Mouse (Mus musculus) gastrocnemius, postnatal 14 days (tissue): Measurements from ENCODE around the gene Fcgrt. TPM values are rescaled to one million over a fixed set of nuclear protein-coding genes. Genes with fewer than 3 reads are reported as not detected.
"Not testable (repeated sequence)": the region's sequence is repeated elsewhere in the genome, so short reads cannot be mapped to it uniquely, and the experiment has no call there.

Experiments used
- DNase-seq: peaks from one replicate; pipeline ENCODE4 v3.0.0; 2021; ENCODE audit warnings: mixed read lengths
- intact Hi-C: fragments of 180-260 bp; cut with DNase I; formaldehyde crosslinking; loops from one replicate; pipeline ENCODE4 v1.15.1; 2025; ENCODE audit warnings: low total_unique reads
- total RNA-seq, 2 experiments: library from RNA; stranded (reverse); gene quantifications; 2 replicates each; pipeline ENCODE4 v1.2.3; 2021

Fcgrt gene
- total RNA-seq, 2 experiments from 2014 or later, result 62.5 to 64.4 TPM

DNA sequence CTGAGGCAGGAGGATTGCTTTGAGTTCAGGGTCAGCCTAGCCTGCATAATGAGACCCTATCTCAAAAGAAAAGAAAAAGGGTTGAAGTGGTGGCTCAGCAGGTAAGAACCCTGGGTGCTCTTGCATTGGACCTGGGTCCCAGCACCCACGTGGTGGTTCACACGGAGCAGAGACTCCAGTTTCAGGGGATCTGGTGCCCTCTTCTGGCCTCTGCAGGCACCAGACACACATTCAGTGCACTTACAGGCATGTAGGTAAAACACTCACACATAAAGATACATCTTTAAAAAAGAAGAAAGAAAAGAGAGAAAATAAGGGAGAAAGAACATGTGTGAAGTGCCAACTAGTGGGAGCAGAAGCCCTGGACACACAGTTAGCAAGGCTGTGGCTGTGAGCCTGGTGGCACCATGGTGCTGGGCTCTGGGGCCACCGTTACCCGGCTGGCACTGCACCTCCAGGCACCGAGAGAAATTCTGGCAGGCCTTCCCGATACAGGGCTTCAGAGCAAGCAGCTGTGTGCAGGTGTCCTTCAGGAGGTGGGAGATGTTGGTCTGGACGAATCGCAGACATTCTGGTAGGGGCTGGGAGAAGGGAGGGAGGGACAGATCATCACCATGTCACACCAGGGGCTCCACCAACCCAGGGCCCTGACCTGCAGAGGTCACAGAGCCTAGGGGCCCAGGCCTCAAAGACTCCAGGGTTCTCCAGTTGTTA is 30.0 kb upstream of the Fcgrt start:
- intact Hi-C loops, result no loop called here
- DNase-seq, result no peak

DNA sequence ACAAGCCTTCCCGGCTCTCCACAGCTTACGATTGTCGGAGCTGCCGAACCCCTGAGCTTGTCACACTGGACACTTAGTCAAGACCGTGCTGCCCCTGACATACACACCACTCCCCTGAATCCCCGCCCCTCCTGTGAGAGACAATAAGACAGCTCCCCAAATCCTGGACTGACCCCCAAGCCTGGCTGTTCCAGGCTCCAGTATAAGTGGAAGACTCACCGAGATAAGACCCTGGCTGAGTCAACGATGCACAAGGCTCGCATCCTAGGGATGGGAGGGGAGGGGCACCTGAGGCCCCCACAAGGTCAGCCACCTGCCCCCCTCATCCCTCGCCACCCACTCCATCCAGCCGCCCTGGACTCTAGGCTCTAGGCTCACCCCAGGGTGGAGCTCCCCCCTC is 28.2 kb upstream of the Fcgrt start:
- intact Hi-C loops, result no loop called here
- no peak for DNase-seq

DNA sequence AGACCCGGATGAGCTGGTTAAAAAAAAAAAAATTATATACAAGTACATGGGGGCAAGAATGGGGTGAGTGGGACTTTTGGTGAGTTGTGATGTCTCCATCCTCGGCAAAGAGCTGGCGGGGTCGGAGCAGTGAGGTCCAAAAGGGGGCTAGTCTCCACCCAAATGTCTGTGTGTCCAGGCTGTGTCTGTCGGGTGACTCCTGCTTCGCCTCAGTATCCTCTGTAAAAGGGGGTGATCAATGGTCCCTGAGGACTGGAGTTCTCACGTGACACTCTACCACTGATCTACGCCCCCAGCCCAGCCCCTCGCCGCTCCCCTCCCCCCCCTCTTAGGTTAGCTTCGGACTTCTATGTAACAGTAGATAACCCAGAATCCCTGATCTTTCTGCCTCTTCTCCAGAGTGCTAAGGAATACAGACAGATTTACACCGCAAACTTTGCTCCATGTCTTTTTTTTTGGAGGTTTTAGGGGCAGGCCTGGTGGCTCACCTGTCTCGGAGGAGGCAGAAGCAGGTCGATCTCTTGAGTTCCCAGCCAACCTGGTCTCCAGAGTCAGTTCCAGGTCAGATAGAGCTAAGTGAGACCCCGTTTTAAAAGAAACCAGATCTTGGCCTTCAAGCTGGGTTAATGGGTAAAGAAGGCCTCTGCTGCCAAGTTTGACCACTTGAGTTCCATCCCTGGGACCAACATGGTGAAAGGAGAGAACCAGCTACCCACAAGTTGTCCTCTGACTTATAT is 26.3 kb upstream of the Fcgrt start:
- DNase-seq, result no peak
- intact Hi-C loops, result no loop called here

DNA sequence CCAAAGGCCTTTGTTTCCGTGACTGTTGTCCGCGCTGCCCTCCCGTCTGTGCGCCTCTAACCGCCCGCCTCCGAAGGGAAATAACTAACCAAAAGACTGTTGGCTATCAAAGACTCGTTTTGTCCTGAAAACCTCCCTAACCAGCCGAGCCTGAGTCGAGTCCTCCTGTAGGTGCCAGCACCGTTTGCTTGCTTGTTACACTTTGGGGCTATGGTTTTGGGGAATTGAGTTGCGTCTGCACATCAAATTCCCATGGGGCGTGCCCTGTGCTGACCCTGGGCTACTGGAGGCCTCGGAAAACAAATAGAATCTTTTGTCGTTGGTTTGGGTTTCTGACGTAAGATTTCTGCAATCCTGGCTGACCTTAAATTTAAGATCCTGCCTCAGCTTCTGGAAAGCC is 25.7 kb upstream of the Fcgrt start:
- peak; percentile 45 for DNase-seq
- intact Hi-C loops, result no loop called here

- intact Hi-C loops, result no loop called here
- DNase-seq, result peak; percentile 97
These were observed 25.1 kb upstream of the Fcgrt start, which contains the start of gene Rpl13a for GRCm38 (mm10) chr7:45128624-45129246. Gene Rpl13a, minus strand, starts transcription at chr7:45128761.

DNA sequence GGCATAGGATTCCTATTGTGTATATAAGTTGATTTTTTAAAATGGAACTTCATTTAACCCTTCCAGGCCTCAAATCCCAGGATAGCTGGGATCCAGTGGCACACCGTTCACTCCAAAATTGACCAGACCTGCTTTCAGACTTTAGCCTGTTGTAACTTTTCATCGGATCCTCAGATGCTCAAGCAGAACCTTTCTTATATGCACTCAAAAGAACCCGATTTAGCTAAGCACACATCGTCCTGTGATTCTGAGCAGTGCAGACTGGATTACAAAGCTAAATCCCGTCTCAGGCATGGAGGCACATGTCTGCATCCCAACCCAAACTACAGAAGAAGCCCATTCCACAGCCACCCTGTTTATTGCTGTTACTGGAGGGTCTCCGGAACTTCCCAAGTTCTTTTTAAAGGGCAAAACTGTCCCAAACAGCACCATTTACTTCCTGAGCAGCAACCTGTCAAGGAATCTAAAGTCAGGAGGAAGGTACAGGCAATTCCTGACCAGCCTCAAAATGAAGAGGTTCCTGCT is 24.1 kb upstream of the Fcgrt start:
- intact Hi-C loops, result no loop called here
- DNase-seq, result no peak

DNA sequence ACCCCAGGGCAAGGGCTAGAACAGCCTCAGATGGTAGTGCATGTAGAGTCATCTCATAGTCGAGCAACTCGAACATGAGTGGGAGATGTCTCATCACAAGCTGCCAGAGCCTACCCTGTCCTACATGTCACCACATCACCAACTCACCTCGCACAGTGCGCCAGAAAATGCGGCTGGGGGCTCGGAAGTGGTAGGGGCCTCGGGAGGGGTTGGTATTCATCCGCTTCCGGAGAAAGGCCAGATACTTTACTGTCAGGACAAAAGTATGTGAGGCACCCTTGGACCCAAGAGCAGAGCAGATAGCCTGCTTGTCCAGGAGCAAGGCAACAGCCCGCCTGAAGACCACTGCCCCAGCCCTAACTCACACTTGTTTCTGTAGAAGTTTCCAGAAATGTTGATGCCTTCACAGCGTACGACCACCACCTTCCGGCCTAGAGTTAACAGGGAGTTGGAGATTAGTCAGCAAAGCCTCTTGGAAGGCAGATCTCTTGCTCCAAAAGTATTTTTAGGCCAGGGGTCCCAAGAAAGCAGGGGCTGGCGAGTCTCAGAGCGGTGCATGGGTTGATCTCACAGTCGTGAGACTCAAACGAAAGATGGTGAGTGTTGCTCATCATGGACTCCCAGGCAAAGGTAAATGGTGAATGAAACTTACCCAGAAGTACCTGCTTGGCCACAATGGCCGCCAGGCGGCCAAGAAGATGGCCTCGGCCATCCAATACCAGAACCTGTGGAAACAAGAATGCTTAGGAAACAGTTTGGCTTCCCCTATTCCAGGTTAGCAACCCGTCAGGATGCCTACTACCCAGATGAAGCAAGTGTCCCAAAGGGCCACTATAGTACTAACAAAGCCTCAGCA is 23.4 kb upstream of the Fcgrt start:
- intact Hi-C loops, result no loop called here
- no peak for DNase-seq

DNA sequence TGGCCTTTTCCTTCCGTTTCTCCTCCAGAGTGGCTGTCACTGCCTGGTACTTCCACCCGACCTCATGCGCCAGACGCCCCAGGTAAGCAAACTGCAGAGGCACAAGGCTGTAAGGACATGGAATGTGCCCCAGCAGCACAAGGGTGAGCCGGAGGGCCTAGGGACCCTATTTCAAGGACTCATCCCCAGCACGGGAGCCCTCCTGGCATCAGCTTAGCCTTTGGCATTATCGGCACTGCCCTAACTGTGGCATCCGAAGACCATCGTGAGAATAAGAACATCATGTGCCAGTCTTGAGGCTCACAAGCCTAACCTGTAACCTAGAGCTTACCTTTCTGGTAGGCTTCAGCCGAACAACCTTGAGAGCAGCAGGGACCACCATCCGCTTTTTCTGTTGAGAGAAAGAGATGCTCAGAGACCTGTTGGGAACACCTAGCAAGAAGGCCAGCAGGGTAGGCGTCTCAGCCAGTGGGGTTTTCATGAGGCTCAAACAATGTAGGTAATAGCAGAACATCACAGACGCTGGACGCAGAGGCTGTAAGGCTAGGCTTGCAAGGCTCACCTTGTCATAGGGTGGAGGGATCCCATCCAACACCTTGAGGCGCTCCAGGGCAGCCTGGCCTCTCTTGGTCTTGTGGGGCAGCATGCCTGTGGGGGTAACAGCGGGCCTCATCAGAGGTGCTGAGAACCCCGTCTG is 22.6 kb upstream of the Fcgrt start:
- intact Hi-C loops, result no loop called here
- DNase-seq, result no peak

GRCm38 (mm10) chr7:45125649-45126048 is 22.0 kb upstream of the Fcgrt start:
- intact Hi-C loops, DNase-seq: not testable (repeated sequence)

DNA sequence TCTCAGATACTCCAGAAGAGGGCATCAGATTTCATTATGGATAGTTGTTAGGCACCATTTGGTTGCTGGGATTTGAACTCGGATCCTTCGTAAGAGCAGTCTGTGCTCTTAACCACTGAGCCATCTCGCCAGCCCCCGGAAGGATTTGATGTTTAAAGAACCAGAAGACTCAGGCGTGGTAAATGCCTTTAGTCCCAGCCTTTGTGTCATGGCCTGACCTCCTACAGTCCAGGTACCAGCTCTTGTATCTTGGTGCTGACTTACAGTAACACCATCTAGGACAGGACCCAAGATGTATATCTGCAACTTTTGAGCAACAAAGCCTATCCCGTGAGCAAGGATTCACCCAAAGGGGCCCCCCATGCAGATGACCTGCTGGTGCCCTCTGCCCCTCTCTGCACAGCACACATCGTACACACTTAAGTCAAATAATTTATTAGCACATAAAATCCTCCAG is 21.5 kb upstream of the Fcgrt start:
- intact Hi-C loops, result no loop called here
- DNase-seq, result no peak

DNA sequence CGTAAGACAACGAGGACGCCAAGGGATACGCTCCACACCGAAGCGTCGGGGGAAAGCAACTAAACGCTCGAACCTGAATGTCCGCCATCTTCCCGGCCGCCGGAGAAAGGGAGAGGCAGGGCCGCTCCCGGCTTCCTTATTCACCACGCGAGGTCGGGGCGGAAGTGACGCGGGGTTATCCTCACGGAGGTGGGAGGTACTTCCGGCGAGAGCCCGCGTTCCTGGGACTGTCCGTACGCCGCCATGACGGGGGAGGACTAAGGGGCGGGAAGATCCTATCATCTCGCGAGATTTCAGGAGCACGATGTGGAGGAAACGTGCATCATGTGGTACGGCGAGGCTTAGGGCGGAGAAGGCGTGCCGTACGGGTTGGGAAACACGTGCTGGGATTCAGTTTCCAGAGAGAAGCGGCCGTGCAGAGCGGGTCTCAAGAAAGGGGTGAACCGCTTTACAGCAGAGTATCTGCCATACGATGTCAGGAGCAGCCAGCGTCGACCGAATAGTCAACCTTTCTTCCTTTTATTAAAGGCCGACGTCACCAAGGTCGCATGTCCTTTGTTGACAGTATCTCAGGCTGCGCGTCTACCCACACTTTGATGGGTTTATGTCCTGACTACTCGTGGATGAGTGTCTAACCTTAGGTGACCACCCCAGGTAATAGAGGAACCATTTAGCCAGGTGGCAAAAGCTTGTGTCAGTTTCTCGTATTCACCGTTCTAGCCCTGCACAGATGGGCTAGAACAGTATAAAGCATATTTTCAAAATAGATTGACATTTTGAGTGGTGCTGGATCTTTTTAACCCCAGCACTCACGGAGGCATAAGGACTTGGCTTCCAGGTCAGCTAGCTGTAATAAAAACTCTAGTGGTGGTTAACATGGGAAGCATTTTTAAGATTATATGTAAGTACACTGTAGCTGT is 20.8 kb upstream of the Fcgrt start, which contains the start of gene Rps11:
Gene Rps11 (minus strand): TSS at position 216 of the 920 bp plus-strand sequence.
- intact Hi-C loops, result no loop called here
- peak; percentile 99 for DNase-seq

DNA sequence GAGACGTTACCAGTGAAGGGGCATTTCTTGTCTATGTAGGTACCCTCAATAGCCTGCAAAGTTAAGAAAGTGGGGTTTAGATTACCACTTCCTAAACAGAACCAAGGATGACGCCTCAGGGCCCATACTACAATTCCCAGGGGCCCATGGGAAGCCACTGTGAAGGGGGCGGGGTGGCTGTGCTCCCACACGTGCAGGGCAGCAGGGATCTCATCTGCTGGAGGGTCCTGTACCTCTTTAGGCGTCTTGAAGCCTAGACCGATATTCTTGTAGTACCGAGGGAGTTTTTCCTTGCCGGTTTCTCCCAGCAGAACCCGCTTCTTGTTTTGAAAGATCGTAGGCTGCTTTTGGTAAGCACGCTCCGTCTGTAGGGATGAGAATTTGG is 19.5 kb upstream of the Fcgrt start:
- no peak for DNase-seq
- intact Hi-C loops, result no loop called here

DNA sequence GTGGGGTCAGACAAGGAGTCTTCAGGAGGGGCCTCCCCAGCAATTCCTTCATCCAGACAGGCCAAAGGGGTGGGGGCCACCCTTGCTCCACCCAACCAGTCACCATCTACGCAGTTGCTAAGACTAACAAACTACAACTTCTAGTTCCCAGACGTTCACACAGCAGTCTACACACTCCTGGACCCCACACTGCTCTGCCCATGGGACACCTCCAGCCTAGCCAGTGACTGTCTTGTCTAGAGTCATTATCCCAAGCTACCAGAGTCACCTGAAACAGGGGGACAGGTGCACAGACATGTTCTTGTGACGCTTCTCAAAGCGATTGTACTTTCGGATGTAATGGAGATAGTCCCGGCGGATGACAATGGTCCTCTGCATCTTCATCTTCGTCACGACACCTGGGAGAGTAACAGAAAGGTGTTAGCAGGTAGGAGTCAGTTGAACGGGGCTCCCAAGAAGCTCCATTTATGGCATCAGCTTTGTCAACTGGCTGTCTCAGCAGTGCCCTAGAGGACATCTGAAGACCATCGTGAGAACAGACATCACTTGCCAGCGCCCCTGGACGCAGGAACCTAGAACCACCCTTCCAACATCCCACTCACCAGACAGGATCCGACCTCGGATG is 19.0 kb upstream of the Fcgrt start:
- intact Hi-C loops, result no loop called here
- no peak for DNase-seq

DNA sequence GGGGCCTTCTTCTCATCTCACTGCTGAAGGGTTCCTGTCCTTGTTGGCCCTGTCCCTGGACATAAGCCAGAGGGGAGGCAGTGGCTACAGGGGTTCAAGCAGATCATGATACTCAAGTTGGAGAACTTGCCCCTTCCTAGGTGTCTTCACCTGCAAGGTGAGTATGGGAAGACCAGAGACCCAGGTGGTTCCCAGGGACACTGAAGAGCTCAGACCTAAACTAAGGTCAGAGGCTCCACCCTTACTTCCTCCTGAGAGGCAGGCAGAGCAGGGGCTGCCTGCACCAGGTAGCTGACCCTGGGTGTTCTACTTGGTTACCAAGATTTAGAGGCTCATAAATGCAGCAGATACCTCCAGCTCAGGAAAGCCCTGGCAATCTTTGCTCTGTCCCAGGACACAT is 18.3 kb upstream of the Fcgrt start:
- intact Hi-C loops, result no loop called here

DNA sequence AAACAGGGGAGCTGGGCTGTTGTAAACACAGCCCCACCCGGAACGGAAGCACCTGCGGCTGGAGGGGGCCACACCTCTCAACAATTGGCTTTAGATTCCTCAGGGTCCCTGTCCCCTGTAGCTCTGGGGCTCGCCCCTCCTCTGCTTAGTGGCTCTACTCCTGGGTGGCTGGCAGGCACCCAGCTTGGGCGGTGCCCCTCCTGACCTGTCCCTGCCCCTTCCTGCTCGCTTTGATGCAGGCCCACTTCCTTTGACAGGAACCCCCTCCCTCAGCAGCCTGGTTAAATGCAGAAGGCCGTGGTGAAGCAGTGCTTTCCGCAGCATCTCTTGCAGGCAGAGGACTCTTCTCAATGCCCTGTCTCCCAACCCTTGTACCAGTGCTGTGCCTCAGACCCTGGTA is 17.8 kb upstream of the Fcgrt start:
- intact Hi-C loops, result no loop called here
- DNase-seq, result peak; percentile 44

More for the DNA sequence above, 18.3 kb upstream of the Fcgrt start:
- DNase-seq, result no peak

GRCm38 (mm10) chr7:45119780-45120709 is 16.4 kb upstream of the Fcgrt start:
- intact Hi-C loops, result no loop called here

More at GRCm38 (mm10) chr7:45119780-45120709, 16.4 kb upstream of the Fcgrt start:
- DNase-seq, result no peak
